Mouse (Mus musculus): Measurements from ENCODE around the gene Il17ra. TPM values are rescaled to one million over a fixed set of nuclear protein-coding genes. Genes with fewer than 3 reads are reported as not detected.

Il17ra gene
- polyA plus RNA-seq, 1 experiment, result 12.0 TPM

DNA sequence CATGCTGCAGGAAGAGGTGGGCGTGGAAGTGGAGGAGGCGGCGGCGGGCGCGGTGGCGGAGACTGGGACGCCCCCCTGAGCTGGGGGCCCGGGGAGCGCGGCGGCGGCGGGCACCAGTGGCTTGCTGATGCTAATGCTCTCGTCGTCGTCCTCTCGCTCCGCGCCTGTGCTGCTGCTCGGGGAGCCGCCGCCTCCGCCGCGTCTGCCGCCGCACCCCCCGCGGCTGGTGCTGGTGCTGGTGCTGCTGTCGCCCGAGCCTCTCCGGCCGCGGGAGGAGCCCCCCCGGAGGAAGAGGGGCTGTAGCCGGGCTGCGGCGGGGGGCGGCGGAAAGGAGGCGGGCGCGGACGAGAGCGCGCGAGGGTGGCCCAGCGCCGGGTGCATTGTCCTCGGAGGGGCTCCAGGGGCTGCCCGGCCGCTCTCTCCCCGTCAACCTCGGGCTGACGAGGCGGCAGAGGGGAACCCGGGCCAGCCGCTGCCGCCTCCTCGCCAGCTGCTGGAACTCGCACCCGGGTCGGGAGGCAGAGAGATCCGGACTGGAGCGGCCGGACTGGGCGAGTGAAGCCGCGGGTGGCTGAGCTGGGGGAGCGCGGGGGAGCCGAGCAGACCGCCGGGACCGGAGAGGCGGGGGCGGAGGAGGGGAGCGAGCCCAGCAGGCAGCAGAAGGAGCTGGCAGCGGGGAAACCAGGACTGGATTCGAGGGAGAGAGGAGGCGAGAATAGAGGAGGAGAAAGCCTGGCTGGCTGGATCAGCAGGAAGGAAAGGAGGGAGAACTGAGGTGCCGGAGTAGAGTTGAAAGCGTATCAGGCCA is 30.5 kb downstream of the Il17ra start, which contains the start of gene Tmem121b:
TSS of gene Tmem121b (minus strand) at position 434 of the 808 bp plus-strand sequence.
- Histone ChIP-seq H3K27me3 (ENCODE audit: control insufficient read depth, insufficient read depth, insufficient read length) (peaks cover 29% of the 10 kb centered on the region), H3K79me2 (ENCODE audit: control insufficient read depth, insufficient read depth) (no peaks in the 10 kb centered on the region), H3K36me3 (ENCODE audit: control insufficient read depth, insufficient read depth) (no peaks in the 10 kb centered on the region), H3K4me2 (ENCODE audit: low read depth) (peak within 1 kb of the TSS; percentile 55), H3ac (ENCODE audit: control insufficient read depth, insufficient read length) (peak within 1 kb of the TSS; percentile 1), H3K4me3 (no peak within 1 kb of the TSS)
- no peak for TF ChIP-seq MAX (IDR thresholded peaks at IDR 0.05; ENCODE audit: low read depth)
- TF ChIP-seq USF1 (IDR thresholded peaks at IDR 0.05; ENCODE audit: low read depth), result no peak
- no peak for TF ChIP-seq POLR2A (IDR thresholded peaks at IDR 0.05; ENCODE audit: insufficient read length, low read depth)
- TF ChIP-seq CEBPB (IDR thresholded peaks at IDR 0.05; ENCODE audit: insufficient read depth, poor library complexity, severe bottlenecking), result no peak
- TF ChIP-seq TCF12 (IDR thresholded peaks at IDR 0.05; ENCODE audit: insufficient read depth, poor library complexity, severe bottlenecking), result no peak
- no peak for TF ChIP-seq E2F4 (IDR thresholded peaks at IDR 0.05; ENCODE audit: insufficient read depth)
- no peak for TF ChIP-seq TCF3 (IDR thresholded peaks at IDR 0.05; ENCODE audit: insufficient read length, low read depth)
- no peak for TF ChIP-seq MYOD1 (IDR thresholded peaks at IDR 0.05; ENCODE audit: control insufficient read depth in 1 of 3, insufficient read length in 2 of 3, low read depth in 2 of 3)
- no peak for TF ChIP-seq POLR2AphosphoS2 (IDR thresholded peaks at IDR 0.05; ENCODE audit: insufficient read length, low read depth)
- no peak for TF ChIP-seq MYOG (IDR thresholded peaks at IDR 0.05; ENCODE audit: control insufficient read depth in 1 of 3, insufficient read depth in 1 of 3, insufficient read length in 2 of 3, low read depth in 2 of 3)
- TF ChIP-seq REST (IDR thresholded peaks at IDR 0.05; ENCODE audit: insufficient read depth, insufficient read length), result no peak
- no peak for TF ChIP-seq SRF (IDR thresholded peaks at IDR 0.05; ENCODE audit: control insufficient read depth, insufficient read length, low read depth)

GRCm38 (mm10) chr6:120496544-120496943 is 33.5 kb downstream of the Il17ra start:
- Histone ChIP-seq H3K27me3 (ENCODE audit: control insufficient read depth, insufficient read depth, insufficient read length) (peaks cover 29% of the 10 kb centered on the region), H3K36me3 (ENCODE audit: control insufficient read depth, insufficient read depth) (no peaks in the 10 kb centered on the region), H3K79me2 (ENCODE audit: control insufficient read depth, insufficient read depth) (no peaks in the 10 kb centered on the region), H3ac (ENCODE audit: control insufficient read depth, insufficient read length) (no peak overlapping the region), H3K4me3 (no peak overlapping the region), H3K4me2 (ENCODE audit: low read depth) (no peak overlapping the region)
- TF ChIP-seq MYOG (IDR thresholded peaks at IDR 0.05; ENCODE audit: control insufficient read depth in 1 of 3, insufficient read depth in 1 of 3, insufficient read length in 2 of 3, low read depth in 2 of 3), result no peak
- TF ChIP-seq POLR2A (IDR thresholded peaks at IDR 0.05; ENCODE audit: insufficient read length, low read depth), result no peak
- no peak for TF ChIP-seq CEBPB (IDR thresholded peaks at IDR 0.05; ENCODE audit: insufficient read depth, poor library complexity, severe bottlenecking)

DNA sequence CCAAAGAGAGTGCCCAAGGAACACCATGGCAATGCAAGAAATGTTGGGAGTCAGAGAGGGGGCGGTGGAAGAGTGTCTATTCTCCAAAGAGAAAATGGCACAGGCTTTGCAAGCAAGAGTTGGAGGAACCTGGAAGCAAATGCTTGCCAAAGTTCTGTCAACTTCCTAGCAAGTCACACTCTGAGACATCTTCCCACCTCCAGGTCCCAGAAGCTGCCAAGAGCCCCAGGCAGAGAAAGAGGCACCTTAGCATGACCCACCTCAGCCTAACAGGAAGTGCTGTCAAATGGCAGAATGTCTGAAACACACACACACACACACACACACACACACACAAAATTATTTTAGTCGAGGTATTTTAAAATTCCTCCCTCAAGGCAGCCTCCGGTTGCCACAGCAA is 41.0 kb downstream of the Il17ra start:
- H3K36me3 ChIP-seq (ENCODE audit: control insufficient read depth, insufficient read depth), result no peaks in the 10 kb centered on the region
- TF ChIP-seq USF1 (IDR thresholded peaks at IDR 0.05; ENCODE audit: low read depth), result no peak
- TF ChIP-seq CEBPB (IDR thresholded peaks at IDR 0.05; ENCODE audit: insufficient read depth, poor library complexity, severe bottlenecking), result no peak
- no peak for TF ChIP-seq POLR2A (IDR thresholded peaks at IDR 0.05; ENCODE audit: insufficient read length, low read depth)
- no peak for TF ChIP-seq MAX (IDR thresholded peaks at IDR 0.05; ENCODE audit: low read depth)
- no peak for TF ChIP-seq SRF (IDR thresholded peaks at IDR 0.05; ENCODE audit: control insufficient read depth, insufficient read length, low read depth)
- no peak for TF ChIP-seq REST (IDR thresholded peaks at IDR 0.05; ENCODE audit: insufficient read depth, insufficient read length)
- TF ChIP-seq MYOD1 (IDR thresholded peaks at IDR 0.05; ENCODE audit: control insufficient read depth in 1 of 3, insufficient read length in 2 of 3, low read depth in 2 of 3), result no peak
- no peak for TF ChIP-seq TCF3 (IDR thresholded peaks at IDR 0.05; ENCODE audit: insufficient read length, low read depth)
- no peak for TF ChIP-seq E2F4 (IDR thresholded peaks at IDR 0.05; ENCODE audit: insufficient read depth)
- TF ChIP-seq POLR2AphosphoS2 (IDR thresholded peaks at IDR 0.05; ENCODE audit: insufficient read length, low read depth), result no peak
- TF ChIP-seq TCF12 (IDR thresholded peaks at IDR 0.05; ENCODE audit: insufficient read depth, poor library complexity, severe bottlenecking), result no peak
- TF ChIP-seq MYOG (IDR thresholded peaks at IDR 0.05; ENCODE audit: control insufficient read depth in 1 of 3, insufficient read depth in 1 of 3, insufficient read length in 2 of 3, low read depth in 2 of 3), result no peak
- no peak overlapping the region for H3K4me2 ChIP-seq (ENCODE audit: low read depth)
- no peak overlapping the region for H3K4me3 ChIP-seq
- no peak overlapping the region for H3ac ChIP-seq (ENCODE audit: control insufficient read depth, insufficient read length)
- H3K79me2 ChIP-seq (ENCODE audit: control insufficient read depth, insufficient read depth), result no peaks in the 10 kb centered on the region
- no peaks in the 10 kb centered on the region for H3K27me3 ChIP-seq (ENCODE audit: control insufficient read depth, insufficient read depth, insufficient read length)

DNA sequence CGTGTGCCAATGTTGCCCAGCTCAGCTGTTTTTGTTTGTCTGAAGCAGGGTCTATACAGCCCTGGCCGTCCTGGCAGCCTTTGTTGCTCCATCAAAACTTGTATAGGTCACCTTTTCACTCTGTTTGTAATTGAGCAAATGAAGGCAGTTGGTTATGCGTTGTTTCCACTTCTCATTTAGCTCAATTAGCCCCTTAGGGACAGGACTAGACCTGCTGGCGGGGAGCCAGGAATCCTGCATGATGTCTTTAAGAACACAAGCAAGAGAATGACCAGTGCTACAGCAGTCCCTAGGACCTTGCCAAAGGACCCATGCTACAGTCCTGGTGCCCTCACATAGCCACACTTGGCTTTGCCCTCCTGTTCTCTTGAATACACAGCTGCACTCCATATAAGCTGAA is 42.5 kb downstream of the Il17ra start:
- no peak overlapping the region for H3ac ChIP-seq (ENCODE audit: control insufficient read depth, insufficient read length)
- TF ChIP-seq POLR2A (IDR thresholded peaks at IDR 0.05; ENCODE audit: insufficient read length, low read depth) (no peak), USF1 (IDR thresholded peaks at IDR 0.05; ENCODE audit: low read depth) (no peak), REST (IDR thresholded peaks at IDR 0.05; ENCODE audit: insufficient read depth, insufficient read length) (no peak), TCF12 (IDR thresholded peaks at IDR 0.05; ENCODE audit: insufficient read depth, poor library complexity, severe bottlenecking) (no peak), MYOG (IDR thresholded peaks at IDR 0.05; ENCODE audit: control insufficient read depth in 1 of 3, insufficient read depth in 1 of 3, insufficient read length in 2 of 3, low read depth in 2 of 3) (no peak), TCF3 (IDR thresholded peaks at IDR 0.05; ENCODE audit: insufficient read length, low read depth) (no peak)
- no peak overlapping the region for H3K4me2 ChIP-seq (ENCODE audit: low read depth)
- no peaks in the 10 kb centered on the region for H3K36me3 ChIP-seq (ENCODE audit: control insufficient read depth, insufficient read depth)
- H3K27me3 ChIP-seq (ENCODE audit: control insufficient read depth, insufficient read depth, insufficient read length), result no peaks in the 10 kb centered on the region
- H3K4me3 ChIP-seq, result no peak overlapping the region
- no peaks in the 10 kb centered on the region for H3K79me2 ChIP-seq (ENCODE audit: control insufficient read depth, insufficient read depth)

GRCm38 (mm10) chr6:120508645-120509044 is 45.6 kb downstream of the Il17ra start:
- Histone ChIP-seq H3K79me2 (ENCODE audit: control insufficient read depth, insufficient read depth) (no peaks in the 10 kb centered on the region), H3K4me2 (ENCODE audit: low read depth) (no peak overlapping the region), H3ac (ENCODE audit: control insufficient read depth, insufficient read length) (no peak overlapping the region), H3K36me3 (ENCODE audit: control insufficient read depth, insufficient read depth) (peaks cover 3% of the 10 kb centered on the region), H3K27me3 (ENCODE audit: control insufficient read depth, insufficient read depth, insufficient read length) (no peaks in the 10 kb centered on the region), H3K4me3 (no peak overlapping the region)
- TF ChIP-seq MYOD1 (IDR thresholded peaks at IDR 0.05; ENCODE audit: control insufficient read depth in 1 of 3, insufficient read length in 2 of 3, low read depth in 2 of 3) (no peak), MYOG (IDR thresholded peaks at IDR 0.05; ENCODE audit: control insufficient read depth in 1 of 3, insufficient read depth in 1 of 3, insufficient read length in 2 of 3, low read depth in 2 of 3) (no peak), TCF12 (IDR thresholded peaks at IDR 0.05; ENCODE audit: insufficient read depth, poor library complexity, severe bottlenecking) (no peak), REST (IDR thresholded peaks at IDR 0.05; ENCODE audit: insufficient read depth, insufficient read length) (no peak), USF1 (IDR thresholded peaks at IDR 0.05; ENCODE audit: low read depth) (no peak), CEBPB (IDR thresholded peaks at IDR 0.05; ENCODE audit: insufficient read depth, poor library complexity, severe bottlenecking) (no peak), POLR2A (IDR thresholded peaks at IDR 0.05; ENCODE audit: insufficient read length, low read depth) (no peak), POLR2AphosphoS2 (IDR thresholded peaks at IDR 0.05; ENCODE audit: insufficient read length, low read depth) (no peak), TCF3 (IDR thresholded peaks at IDR 0.05; ENCODE audit: insufficient read length, low read depth) (no peak), MAX (IDR thresholded peaks at IDR 0.05; ENCODE audit: low read depth) (no peak)
